Mouse (Mus musculus) right cerebral cortex, postnatal 14 days (tissue): Measurements from ENCODE around the gene Znhit1.
A peak's percentile ranks its signal among the peaks of the same experiment; 100 is the strongest.

Experiments used
- DNase-seq: peaks from one replicate; pipeline ENCODE4 v3.0.0; 2022

Gene Znhit1

GRCm38 (mm10) chr5:136984828-136985227 is 3.0 kb downstream of the Znhit1 start:
- DNase-seq, result no peak

GRCm38 (mm10) chr5:136982338-136982930 is 5.4 kb downstream of the Znhit1 start:
- DNase-seq, result peak; percentile 57

GRCm38 (mm10) chr5:136980974-136981373 is 6.8 kb downstream of the Znhit1 start:
- DNase-seq, result no peak

- DNase-seq, result no peak
Measured at GRCm38 (mm10) chr5:136979762-136980161, 8.1 kb downstream of the Znhit1 start.

GRCm38 (mm10) chr5:136977769-136978168 is 10.1 kb downstream of the Znhit1 start:
- DNase-seq, result no peak

- no peak for DNase-seq
Measured at GRCm38 (mm10) chr5:136973670-136974069, 14.2 kb downstream of the Znhit1 start.

GRCm38 (mm10) chr5:136970703-136971102 is 17.1 kb downstream of the Znhit1 start:
- peak; percentile 51 for DNase-seq

- DNase-seq, result no peak
Measured at GRCm38 (mm10) chr5:136967592-136967991, 20.2 kb downstream of the Znhit1 start.

GRCm38 (mm10) chr5:136966861-136967455 is 20.9 kb downstream of the Znhit1 start:
- no peak for DNase-seq

GRCm38 (mm10) chr5:136966331-136966730 is 21.5 kb downstream of the Znhit1 start, which contains the start of gene Cldn15:
Cldn15 (plus strand) TSS chr5:136966616.
- DNase-seq, result no peak

- no peak for DNase-seq
Measured at GRCm38 (mm10) chr5:136965686-136966085, 22.1 kb downstream of the Znhit1 start.

GRCm38 (mm10) chr5:136965210-136965609 is 22.6 kb downstream of the Znhit1 start:
- no peak for DNase-seq

GRCm38 (mm10) chr5:136962966-136963540 is 24.8 kb downstream of the Znhit1 start:
- DNase-seq, result no peak

GRCm38 (mm10) chr5:136962501-136962900 is 25.3 kb downstream of the Znhit1 start:
- DNase-seq, result peak; percentile 82

GRCm38 (mm10) chr5:136961983-136962461 is 25.8 kb downstream of the Znhit1 start:
- peak; percentile 77 for DNase-seq

GRCm38 (mm10) chr5:136961334-136961982 is 26.4 kb downstream of the Znhit1 start:
- DNase-seq, result no peak

GRCm38 (mm10) chr5:136960053-136960452 is 27.8 kb downstream of the Znhit1 start:
- DNase-seq, result no peak

GRCm38 (mm10) chr5:136958991-136959605 is 28.7 kb downstream of the Znhit1 start:
- no peak for DNase-seq

- no peak for DNase-seq
Measured at GRCm38 (mm10) chr5:136957250-136957649, 30.6 kb downstream of the Znhit1 start.

- DNase-seq, result no peak
Measured at GRCm38 (mm10) chr5:136955622-136956021, 32.2 kb downstream of the Znhit1 start.

GRCm38 (mm10) chr5:136953440-136953951 is 34.3 kb downstream of the Znhit1 start:
- no peak for DNase-seq

- DNase-seq, result peak; percentile 92
Measured at GRCm38 (mm10) chr5:136953015-136953414, 34.8 kb downstream of the Znhit1 start, which contains the start of gene Fis1. Fis1 (plus strand) TSS chr5:136953275.

- DNase-seq, result no peak
Measured at GRCm38 (mm10) chr5:136952153-136952552, 35.7 kb downstream of the Znhit1 start.
